Mouse (Mus musculus): ENCODE measurements at regions not wholly inside any gene's neighbourhood (a gene's known extent, or its start where the extent isn't known, plus 50 kb on each side); places are given as distances from the start of the nearest gene placed in this dataset.

DNA sequence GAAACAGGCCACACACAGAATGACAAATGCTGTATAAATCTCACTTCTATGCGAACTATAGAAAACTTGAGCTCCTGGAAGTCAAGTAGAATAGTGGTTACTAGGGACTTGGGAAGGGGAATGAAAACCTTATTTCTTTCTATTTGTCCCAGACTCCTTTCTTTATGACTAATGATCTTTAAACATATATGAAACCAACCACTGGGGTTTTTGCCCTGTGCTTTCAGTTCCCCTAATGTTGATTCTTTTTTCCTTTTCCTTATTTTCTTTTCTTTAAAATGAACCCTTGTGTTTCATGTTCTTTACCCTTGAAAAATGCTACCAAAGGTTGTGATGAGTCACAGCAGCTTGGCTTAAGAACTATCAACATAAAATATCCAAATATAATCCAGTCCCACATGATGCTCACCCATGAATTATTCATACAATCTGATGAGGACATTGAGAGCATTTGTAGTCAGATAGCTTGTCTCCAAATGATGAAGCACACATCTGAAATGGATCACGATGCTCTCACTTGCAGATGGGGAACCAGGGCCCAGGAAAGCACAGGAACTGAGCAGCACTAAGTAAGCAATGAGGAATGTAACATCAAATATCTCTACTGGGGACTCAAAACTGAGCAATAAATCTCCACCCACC lies 470.2 kb upstream of the Ubash3b start:
- TF ChIP-seq POLR2A (IDR thresholded peaks at IDR 0.05; ENCODE audit: borderline replicate concordance, control insufficient read depth, low read depth, low read length) (no peak), CTCF (IDR thresholded peaks at IDR 0.05; ENCODE audit: control insufficient read depth, insufficient read depth, low read length) (no peak)
